Mouse (Mus musculus): ENCODE measurements at regions not wholly inside any gene's neighbourhood (a gene's known extent, or its start where the extent isn't known, plus 50 kb on each side); places are given as distances from the start of the nearest gene placed in this dataset.

DNA sequence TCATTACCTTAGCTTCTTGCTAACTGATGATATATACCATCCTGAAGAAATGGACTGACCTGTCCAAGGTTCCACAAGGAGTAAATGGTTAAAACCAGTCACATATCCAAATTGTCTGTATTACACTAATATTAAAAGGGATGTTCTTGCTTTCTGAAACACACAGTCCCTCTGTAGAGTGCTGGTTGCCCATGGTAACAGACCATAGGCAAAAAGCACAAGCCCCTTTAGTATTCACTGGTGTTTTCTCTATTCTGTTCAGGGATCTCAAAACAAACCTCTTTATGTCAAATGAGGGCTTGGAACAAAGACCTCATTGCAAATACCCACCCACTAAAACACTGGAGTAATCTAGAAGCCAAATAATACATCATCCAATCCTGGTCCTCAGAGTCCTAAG is 1114.9 kb downstream of the Ntrk3 start:
- no peak for TF ChIP-seq CTCF (IDR thresholded peaks at IDR 0.05; ENCODE audit: low read depth)
- TF ChIP-seq EP300 (IDR thresholded peaks at IDR 0.05; ENCODE audit: low read depth), result no peak
